10 mouse cellular contexts compared by ENCODE assay signal in genomic region chr9:102687943-102688342, GRCm38 (mm10). TPM values are rescaled to one million over a fixed set of nuclear protein-coding genes. Genes with fewer than 3 reads are reported as not detected.
DNase-seq lines count a peak whose midpoint lies in the region; ATAC-seq and TF ChIP-seq lines count a peak whose summit lies in the region.
"Had no signal": no experiment of that assay in that cellular context is flagged by ENCODE, and none has a peak within 500 bp of the region (broad histone marks: within the 10 kb centered on the region; RNA-seq: fewer than 3 reads in every experiment).

No protein-coding gene starts in this region.

- no peaks in the 10 kb centered on the region for H3K9me3 ChIP-seq in neural tube, embryonic 12.5 days
- no peaks in the 10 kb centered on the region for H3K9me3 ChIP-seq in neural tube, embryonic 14.5 days (ENCODE audit: control insufficient read depth, low read length)
- H3K9me3 ChIP-seq: megakaryocyte, embryonic 14.5 days had no signal

- H3K27me3 ChIP-seq in neural tube, embryonic 12.5 days (replicated peaks): no peaks in the 10 kb centered on the region
- no peaks in the 10 kb centered on the region for H3K27me3 ChIP-seq in neural tube, embryonic 14.5 days (ENCODE audit: control insufficient read depth, insufficient read depth, low read length)
- H3K27me3 ChIP-seq in thymus, adult 2 months (ENCODE audit: control insufficient read depth, insufficient read depth, low read length): peaks cover 4% of the 10 kb centered on the region; the same call in 1 of the 2 replicates

- H3K27ac ChIP-seq in neural tube, embryonic 12.5 days: peak overlapping the region; percentile 20; the same call in 1 of the 2 replicates
- peak overlapping the region; percentile 22 for H3K27ac ChIP-seq in neural tube, embryonic 14.5 days (ENCODE audit: low read depth, low read length)
- no peak overlapping the region for H3K27ac ChIP-seq in thymus, adult 2 months (ENCODE audit: control insufficient read depth, insufficient read depth, low read length)

- DNase-seq in gastrocnemius, postnatal 10 days: peak; percentile 54
- no peak for DNase-seq in gastrocnemius, postnatal 25 days
- no peak for DNase-seq in neural tube, embryonic 10.5 days (ENCODE audit: extremely low spot score, low spot score)
- DNase-seq in heart, postnatal 10 days: peak; percentile 61 to 65
- no peak for DNase-seq in thymus, postnatal 25 days
- DNase-seq in thymus, adult 2 months: no peak
- DNase-seq: layer of hippocampus, postnatal 36 days had no signal

- no peak for TF ChIP-seq POLR2A in thymus, adult 2 months (IDR thresholded peaks at IDR 0.05; ENCODE audit: control insufficient read depth, extremely low read depth, insufficient read depth, low read length, poor library complexity)

- no peak for TF ChIP-seq CTCF in thymus, adult 2 months (IDR thresholded peaks at IDR 0.05; ENCODE audit: borderline replicate concordance, control insufficient read depth, extremely low read depth, insufficient read depth, low read length, poor library complexity)

- H3K36me3 ChIP-seq in neural tube, embryonic 12.5 days: no peaks in the 10 kb centered on the region
- H3K36me3 ChIP-seq in neural tube, embryonic 14.5 days (ENCODE audit: control insufficient read depth, insufficient read depth, low read length): no peaks in the 10 kb centered on the region
- H3K36me3 ChIP-seq in thymus, adult 2 months (ENCODE audit: control insufficient read depth, insufficient read depth, low read length): no peaks in the 10 kb centered on the region

- H3K4me3 ChIP-seq in neural tube, embryonic 12.5 days: no peak overlapping the region
- H3K4me3 ChIP-seq in neural tube, embryonic 14.5 days (ENCODE audit: low read depth, low read length): no peak overlapping the region
- H3K4me3 ChIP-seq in thymus, adult 2 months (ENCODE audit: control insufficient read depth, insufficient read depth, low read length): no peak overlapping the region
- H3K4me3 ChIP-seq: megakaryocyte, embryonic 14.5 days had no signal

- intact Hi-C loops in heart, postnatal 10 days (cut with DNase I): no loop called here

- no peak for ATAC-seq in neural tube, embryonic 12.5 days (ENCODE audit: low FRiP score, low read depth)
- ATAC-seq in neural tube, embryonic 14.5 days (ENCODE audit: low read depth): no peak

- peak overlapping the region; percentile 73; the same call in 1 of the 2 replicates for H3K4me2 ChIP-seq in neural tube, embryonic 12.5 days (replicated peaks)
- no peak overlapping the region for H3K4me2 ChIP-seq in neural tube, embryonic 14.5 days (ENCODE audit: low read depth, low read length)

- WGBS in neural tube, embryonic 12.5 days: 25% methylated on average over 4 of the region's 4 CpGs
- whole genome bisulfite sequencing in neural tube, embryonic 14.5 days: 15% methylated on average over 4 of the region's 4 CpGs
- 73% methylated on average over 4 of the region's 4 CpGs for WGBS in thymus, adult 2 months

- H3K9ac ChIP-seq in neural tube, embryonic 12.5 days: no peak overlapping the region
- H3K9ac ChIP-seq in neural tube, embryonic 14.5 days (replicated peaks; ENCODE audit: low read depth, low read length): no peak overlapping the region

- peaks cover 51% of the 10 kb centered on the region for H3K4me1 ChIP-seq in neural tube, embryonic 12.5 days
- peaks cover 21% of the 10 kb centered on the region; the same call in 1 of the 2 replicates for H3K4me1 ChIP-seq in neural tube, embryonic 14.5 days (ENCODE audit: control insufficient read depth, insufficient read depth, low read length)
- H3K4me1 ChIP-seq in thymus, adult 2 months (replicated peaks; ENCODE audit: control insufficient read depth, insufficient read depth, low read length): no peaks in the 10 kb centered on the region; the same call in 1 of the 2 replicates

RNA-seq across cellular contexts. Expression of gene Amotl2, which starts 28.5 kb away (rescaled TPM):
- 10 to 100 TPM; 32.9 to 43.7 TPM for total RNA-seq in gastrocnemius, postnatal 10 days (2021)
- 10 to 100 TPM; 13.6 to 20.3 TPM for total RNA-seq in gastrocnemius, postnatal 25 days (2021)
- polyA plus RNA-seq in neural tube, embryonic 12.5 days (2016; fragmentation: Nextera tagmentation; extraction: Ambion mirVana): 115 and 129 TPM in 2 replicates
- 10 to 100 TPM; 79.2 to 90.2 TPM for total RNA-seq in heart, postnatal 10 days (2021)
- polyA plus RNA-seq in neural tube, embryonic 14.5 days (2014; fragmentation: Nextera tagmentation; extraction: Ambion mirVana): 37.7 and 58.9 TPM in 2 replicates
- polyA plus RNA-seq in thymus, adult 2 months (2012; rRNA removed): 6.7 and 7.2 TPM in 2 replicates

Comparison
In these comparisons a context has a peak if more than half of its experiments do, and no peak if none do; other contexts are left out.
1. DNase-seq: peak in gastrocnemius, postnatal 10 days (single experiment) and heart, postnatal 10 days (2 of 2); none in gastrocnemius, postnatal 25 days (single experiment), neural tube, embryonic 10.5 days (single experiment), thymus, postnatal 25 days (single experiment) and thymus, adult 2 months (single experiment).